Mouse (Mus musculus) heart, embryonic 11.5 days (tissue): ENCODE results near the gene Zdhhc12. TPM values are rescaled to one million over a fixed set of nuclear protein-coding genes. Genes with fewer than 3 reads are reported as not detected.

Experiments
- ATAC-seq: fragments of 200-750 bp; cut with Nextera tagmentation; replicated peaks from 2 replicates; pipeline ENCODE4 v1.8.0; 2017; ENCODE audit warnings: moderate library complexity; ENCODE audit not compliant: insufficient number of reproducible peaks, low FRiP score, low TSS enrichment
- H3K27ac ChIP-seq: fragments of 300-500 bp; sonication (generic); 2 replicates; pipeline ENCODE4 v1.5.1; 2014; ENCODE audit warnings: mild to moderate bottlenecking, low read depth, low read length
- H3K27me3 ChIP-seq: fragments of 300-500 bp; sonication (generic); 2 replicates; pipeline ENCODE4 v1.6.1; 2014; ENCODE audit warnings: mild to moderate bottlenecking, low read length, mixed read lengths; ENCODE audit not compliant: control insufficient read depth, insufficient read depth
- H3K36me3 ChIP-seq: fragments of 300-500 bp; sonication (generic); 2 replicates; pipeline ENCODE4 v1.6.1; 2014; ENCODE audit warnings: mild to moderate bottlenecking, low read length, moderate library complexity, mixed read lengths; ENCODE audit not compliant: control insufficient read depth, insufficient read depth
- H3K4me1 ChIP-seq: fragments of 300-500 bp; sonication (generic); 2 replicates; pipeline ENCODE4 v1.6.1; 2014; ENCODE audit warnings: low read length; ENCODE audit not compliant: control insufficient read depth, insufficient read depth
- H3K4me2 ChIP-seq: fragments of 300-500 bp; sonication (generic); 2 replicates; pipeline ENCODE4 v1.6.1; 2014; ENCODE audit warnings: mild to moderate bottlenecking, moderate library complexity
- H3K4me3 ChIP-seq: fragments of 300-500 bp; sonication (generic); 2 replicates; pipeline ENCODE4 v1.5.1; 2014; ENCODE audit warnings: low read depth, low read length
- H3K9ac ChIP-seq: fragments of 300-500 bp; sonication (generic); 2 replicates; pipeline ENCODE4 v1.6.1; 2014; ENCODE audit warnings: mild to moderate bottlenecking, low read depth, low read length, moderate library complexity
- H3K9me3 ChIP-seq: fragments of 300-500 bp; sonication (generic); replicated peaks from 2 replicates; pipeline ENCODE4 v1.6.1; 2016; ENCODE audit warnings: low read length; ENCODE audit not compliant: control insufficient read depth
- WGBS: fragments of 180-500 bp; shearing (Covaris S2); extraction: QIAGEN DNeasy Blood & Tissue Kit; methylation state at CpG from one replicate; pipeline ENCODE4 v1.1.7; 2014; ENCODE audit not compliant: insufficient replicate concordance; 5-methylcytosine and 5-hydroxymethylcytosine counted together
- polyA plus RNA-seq: library from polyadenylated mRNA; unstranded; fragments of >200 nt; fragmentation: Nextera tagmentation; extraction: Ambion mirVana; gene quantifications from 2 replicates; pipeline ENCODE4 v1.2.1, GENCODE M21; 2014

The Zdhhc12 gene
- polyA plus RNA-seq, 1 experiment from 2014 or later: 59.1 TPM

- H3K4me2 ChIP-seq: no peak overlapping the region
- no peak overlapping the region for H3K9ac ChIP-seq
- 92% methylated on average over 9 of the region's 9 CpGs for WGBS
- H3K9me3 ChIP-seq: no peaks in the 10 kb centered on the region
- H3K4me1 ChIP-seq: peaks cover 13% of the 10 kb centered on the region
- H3K27ac ChIP-seq: no peak overlapping the region
- H3K4me3 ChIP-seq: no peak overlapping the region
- no peaks in the 10 kb centered on the region for H3K27me3 ChIP-seq
- ATAC-seq: no peak
- peaks cover 7% of the 10 kb centered on the region for H3K36me3 ChIP-seq
These were observed 17.0 kb downstream of the Zdhhc12 start for GRCm38 (mm10) chr2:30076439-30076838.

- H3K27ac ChIP-seq: no peak overlapping the region
- no peak for ATAC-seq
- H3K4me2 ChIP-seq: no peak overlapping the region
- no peak overlapping the region for H3K9ac ChIP-seq
- H3K4me1 ChIP-seq: peaks cover 13% of the 10 kb centered on the region
- H3K9me3 ChIP-seq: no peaks in the 10 kb centered on the region
- peaks cover 7% of the 10 kb centered on the region for H3K36me3 ChIP-seq
- 74% methylated on average over 3 of the region's 3 CpGs for WGBS
- H3K27me3 ChIP-seq: no peaks in the 10 kb centered on the region
- no peak overlapping the region for H3K4me3 ChIP-seq
These were observed 17.8 kb downstream of the Zdhhc12 start for GRCm38 (mm10) chr2:30075625-30076024.

- H3K9ac ChIP-seq: no peak overlapping the region
- peaks cover 4% of the 10 kb centered on the region for H3K4me1 ChIP-seq
- WGBS: 73% methylated on average over 3 of the region's 3 CpGs
- no peak overlapping the region for H3K4me3 ChIP-seq
- no peaks in the 10 kb centered on the region for H3K27me3 ChIP-seq
- no peak for ATAC-seq
- H3K4me2 ChIP-seq: no peak overlapping the region
- no peak overlapping the region for H3K27ac ChIP-seq
- H3K9me3 ChIP-seq: no peaks in the 10 kb centered on the region
- peaks cover 12% of the 10 kb centered on the region for H3K36me3 ChIP-seq
These were observed 20.2 kb downstream of the Zdhhc12 start for GRCm38 (mm10) chr2:30073285-30073684.

GRCm38 (mm10) chr2:30072875-30073274 lies 20.6 kb downstream of the Zdhhc12 start:
- H3K4me1 ChIP-seq: peaks cover 6% of the 10 kb centered on the region; the same call in 1 of the 2 replicates
- H3K9me3 ChIP-seq: no peaks in the 10 kb centered on the region
- peaks cover 15% of the 10 kb centered on the region for H3K36me3 ChIP-seq
- H3K4me2 ChIP-seq: no peak overlapping the region
- no peak overlapping the region for H3K9ac ChIP-seq
- whole genome bisulfite sequencing: 71% methylated on average over 7 of the region's 7 CpGs
- no peak for ATAC-seq
- H3K4me3 ChIP-seq: no peak overlapping the region
- H3K27ac ChIP-seq: no peak overlapping the region
- no peaks in the 10 kb centered on the region for H3K27me3 ChIP-seq

DNA sequence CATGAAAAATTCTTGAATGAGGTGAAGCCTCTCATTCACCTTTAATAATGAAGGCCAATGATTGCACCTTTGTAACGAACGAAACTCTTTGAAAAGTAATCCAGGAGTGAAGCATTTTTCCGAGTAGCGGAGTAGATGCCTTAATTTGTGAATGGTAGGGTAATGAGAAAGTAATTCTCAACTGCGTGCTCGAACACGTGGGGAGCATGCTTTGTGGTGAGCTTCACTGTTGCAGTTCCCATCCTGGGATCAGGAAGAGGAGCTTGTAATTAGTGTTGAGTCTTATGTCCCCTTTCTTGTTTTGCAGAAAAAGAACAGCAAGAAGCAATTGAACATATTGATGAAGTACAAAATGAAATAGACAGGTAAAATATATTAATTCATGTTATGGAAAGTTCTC lies 25.5 kb downstream of the Zdhhc12 start:
- 47% methylated on average over 7 of the region's 7 CpGs for WGBS
- H3K36me3 ChIP-seq: peaks cover 13% of the 10 kb centered on the region
- peak overlapping the region; percentile 95 for H3K4me3 ChIP-seq
- H3K9me3 ChIP-seq: no peaks in the 10 kb centered on the region
- no peak overlapping the region for H3K27ac ChIP-seq
- H3K27me3 ChIP-seq: no peaks in the 10 kb centered on the region
- H3K9ac ChIP-seq: peak overlapping the region; percentile 94
- H3K4me1 ChIP-seq: peaks cover 25% of the 10 kb centered on the region
- H3K4me2 ChIP-seq: peak overlapping the region; percentile 87
- ATAC-seq: no peak

DNA sequence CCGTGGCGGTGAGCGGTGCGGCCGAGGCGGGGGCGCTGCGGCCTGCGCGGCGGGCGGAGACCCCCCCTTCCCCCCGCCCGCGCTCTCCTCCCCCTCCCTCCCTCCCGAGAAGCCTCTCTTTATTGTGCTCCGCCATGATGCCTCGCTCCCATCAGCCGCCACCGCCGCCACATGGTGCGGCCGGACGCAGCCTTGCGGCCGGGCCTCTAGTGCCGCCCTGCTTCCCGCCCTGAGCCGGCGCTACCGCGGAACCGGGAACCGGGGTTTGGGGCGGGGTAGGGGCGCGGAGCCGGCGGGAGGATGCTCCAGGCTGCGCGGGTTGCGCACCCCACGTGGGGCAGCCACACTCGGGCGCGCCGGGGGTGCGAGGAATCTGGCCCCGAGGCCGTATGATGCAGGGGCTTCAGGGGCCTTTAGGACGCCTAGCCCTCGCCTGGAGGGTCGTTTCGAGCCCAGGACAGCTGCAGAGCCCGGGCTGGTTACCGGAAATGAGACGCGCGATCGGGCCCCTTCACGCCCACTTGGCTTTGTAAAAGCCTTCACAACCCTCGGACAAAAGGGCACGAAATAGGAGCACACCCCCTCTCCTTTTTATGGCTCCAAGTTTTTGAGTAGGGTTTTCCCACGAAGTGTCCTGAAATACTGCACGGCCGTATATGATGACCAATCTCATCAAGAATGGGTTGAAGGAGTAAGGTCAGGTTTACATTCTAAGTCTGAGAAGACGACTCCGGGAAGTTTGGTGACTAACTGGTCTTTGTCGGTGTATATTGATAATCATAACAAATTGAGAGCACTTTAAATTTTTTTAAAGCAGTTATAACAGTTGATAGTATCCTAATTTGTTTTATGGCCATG lies 26.2 kb downstream of the Zdhhc12 start:
- peak overlapping the region; percentile 87 for H3K4me2 ChIP-seq
- peak overlapping the region; percentile 95 for H3K4me3 ChIP-seq
- H3K9me3 ChIP-seq: no peaks in the 10 kb centered on the region
- peak overlapping the region; percentile 94 for H3K9ac ChIP-seq
- H3K27me3 ChIP-seq: no peaks in the 10 kb centered on the region
- under 1% methylated on average over 43 of the region's 69 CpGs for WGBS
- peaks cover 8% of the 10 kb centered on the region for H3K36me3 ChIP-seq
- ATAC-seq: peak; percentile 28; the same call in 1 of the 2 replicates
- peak overlapping the region; percentile 100 for H3K27ac ChIP-seq
- peaks cover 25% of the 10 kb centered on the region for H3K4me1 ChIP-seq

DNA sequence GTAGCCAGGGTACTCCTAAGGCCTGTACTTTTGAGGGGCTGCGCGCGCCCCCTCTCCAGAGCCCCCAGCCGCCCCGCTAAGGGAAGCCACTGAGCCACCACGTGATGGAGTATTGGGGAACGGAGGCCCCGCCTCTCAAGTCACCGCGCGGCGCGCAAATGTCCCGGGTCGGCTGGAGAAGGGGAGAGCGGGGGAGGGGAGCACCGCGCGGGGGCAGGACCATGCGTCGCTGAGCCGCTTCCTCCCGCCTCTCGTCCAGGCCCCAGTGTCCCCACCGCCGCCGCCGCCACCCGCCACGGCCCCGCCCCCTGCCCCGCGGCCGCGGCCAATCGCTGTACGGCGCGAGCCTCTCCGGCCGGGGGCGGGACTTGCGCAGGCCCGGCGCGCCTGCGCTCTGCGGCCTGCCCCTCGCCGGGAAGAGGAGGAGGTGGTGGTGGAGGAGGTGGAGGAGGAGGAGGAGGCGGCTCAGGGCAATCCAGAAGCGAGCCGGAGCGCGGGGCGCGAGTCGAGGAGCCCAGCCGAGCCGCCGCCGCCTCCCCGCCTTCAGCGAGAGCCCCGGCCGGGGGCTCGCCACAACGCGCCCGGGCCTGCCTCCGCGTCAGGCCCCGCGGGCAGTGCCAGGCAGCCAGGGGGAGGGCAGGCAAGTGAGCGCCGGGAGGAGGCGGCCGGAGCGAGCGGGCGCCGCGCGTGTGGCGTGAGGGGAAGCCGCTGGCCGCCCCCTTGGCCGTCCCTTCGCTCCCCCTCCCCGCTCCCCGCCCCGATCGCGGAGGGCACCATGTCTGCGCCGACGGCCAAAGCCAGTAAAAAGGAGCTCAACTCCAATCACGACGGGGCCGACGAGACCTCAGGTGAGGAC lies 27.2 kb downstream of the Zdhhc12 start:
- peak; percentile 93 for ATAC-seq
- Histone ChIP-seq H3K27ac (peak overlapping the region; percentile 100), H3K27me3 (no peaks in the 10 kb centered on the region), H3K9ac (peak overlapping the region; percentile 94), H3K4me3 (peak overlapping the region; percentile 95), H3K9me3 (no peaks in the 10 kb centered on the region), H3K36me3 (peaks cover 8% of the 10 kb centered on the region), H3K4me1 (peaks cover 25% of the 10 kb centered on the region), H3K4me2 (peak overlapping the region; percentile 87)
- 0% methylated on average over 49 of the region's 101 CpGs for WGBS

GRCm38 (mm10) chr2:30064298-30064697 lies 29.1 kb downstream of the Zdhhc12 start:
- Histone ChIP-seq H3K36me3 (peaks cover 6% of the 10 kb centered on the region; the same call in 1 of the 2 replicates), H3K27ac (peak overlapping the region; percentile 94; the same call in 1 of the 2 replicates), H3K4me3 (peak overlapping the region; percentile 66; the same call in 1 of the 2 replicates), H3K4me1 (peaks cover 27% of the 10 kb centered on the region), H3K27me3 (no peaks in the 10 kb centered on the region), H3K9ac (0 out of 2 replicates have a peak overlapping the region, but pooled peaks have one; percentile 28), H3K4me2 (peak overlapping the region; percentile 95), H3K9me3 (no peaks in the 10 kb centered on the region)
- ATAC-seq: no peak
- WGBS: 46% methylated on average over 3 of the region's 3 CpGs
